Mouse (Mus musculus) adrenal gland (tissue): Measurements from ENCODE around the gene Clcn2.

Experiments
- intact Hi-C: fragments of 180-260 bp; cut with DNase I; formaldehyde crosslinking; loops from one replicate; pipeline ENCODE4 v1.15.1; 2025

Gene Clcn2

DNA sequence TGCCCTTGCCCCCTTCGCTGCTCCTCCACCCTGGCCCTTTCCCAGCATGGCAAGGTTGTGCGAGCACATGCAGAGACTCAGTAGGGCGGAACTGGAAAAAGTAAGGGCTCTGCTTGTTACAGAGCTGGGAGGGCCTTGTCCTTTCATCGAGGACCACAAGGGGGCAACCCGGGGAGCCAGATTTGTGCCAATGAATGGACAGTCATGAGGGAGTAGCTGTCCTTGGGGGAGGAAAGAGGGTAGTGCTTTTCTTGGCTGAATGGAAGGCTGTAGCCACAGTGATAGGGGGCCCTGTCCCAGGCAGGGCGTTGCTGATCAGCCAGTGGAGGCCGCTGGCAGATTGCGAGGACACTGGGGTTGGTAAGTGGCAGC is 15.0 kb downstream of the Clcn2 start:
- intact Hi-C loops: no loop called here

DNA sequence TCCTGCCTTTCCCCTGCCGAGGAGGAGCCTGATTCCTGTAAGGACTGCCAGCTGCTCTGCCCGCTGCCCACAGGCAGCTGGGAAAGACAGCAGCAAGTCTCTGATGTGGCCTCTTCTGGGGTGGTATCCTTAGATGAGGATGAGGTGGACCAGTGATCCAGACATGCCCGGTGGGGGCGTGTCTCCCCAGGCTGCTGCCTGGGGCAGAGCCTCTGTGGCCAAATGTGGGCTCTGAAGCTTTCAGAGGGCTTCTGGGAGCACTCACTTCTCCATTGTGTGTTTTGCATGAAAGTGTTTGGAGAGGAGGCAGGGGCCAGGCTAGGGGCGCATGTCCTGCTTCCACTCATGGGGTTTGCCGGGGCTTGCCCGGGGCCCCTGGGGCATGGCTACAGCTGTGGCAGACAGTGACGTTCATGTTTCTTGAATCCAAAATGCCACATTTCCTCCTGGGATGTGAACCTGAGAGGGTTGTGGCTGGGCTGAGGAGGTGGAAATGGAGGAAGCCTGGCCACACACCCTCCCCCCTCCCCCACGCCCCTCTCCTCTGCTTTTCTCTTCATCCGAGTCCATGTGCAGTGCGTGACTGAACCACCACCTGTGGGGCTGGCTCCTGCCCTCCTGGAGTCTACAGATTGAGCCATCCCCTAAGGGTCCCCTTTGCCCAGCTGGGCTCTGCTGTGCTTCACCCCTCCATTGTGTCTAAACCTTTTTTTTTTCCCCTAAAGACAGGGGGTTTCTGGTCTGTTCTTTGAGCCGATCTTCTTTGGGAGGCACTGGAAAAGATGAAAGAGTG is 15.6 kb downstream of the Clcn2 start:
- intact Hi-C loops: no loop called here

DNA sequence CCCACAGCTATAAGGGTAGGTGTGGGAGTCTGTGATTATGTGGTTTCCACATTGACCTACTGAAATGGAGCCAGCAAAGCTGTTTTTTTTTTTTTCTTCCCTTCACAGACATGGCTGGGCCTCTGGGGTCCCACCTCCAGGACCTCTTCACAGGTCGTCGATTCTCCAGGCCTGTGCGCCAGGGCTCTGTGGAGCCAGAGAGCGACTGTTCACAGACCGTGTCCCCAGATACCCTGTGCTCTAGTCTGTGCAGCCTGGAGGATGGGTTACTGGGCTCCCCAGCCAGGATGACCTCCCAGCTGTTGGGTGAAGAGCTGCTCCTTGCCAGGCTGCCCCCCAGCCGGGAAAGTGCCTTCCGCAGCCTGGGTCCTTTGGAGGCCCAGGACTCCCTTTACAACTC is 16.2 kb downstream of the Clcn2 start:
- intact Hi-C loops: no loop called here

DNA sequence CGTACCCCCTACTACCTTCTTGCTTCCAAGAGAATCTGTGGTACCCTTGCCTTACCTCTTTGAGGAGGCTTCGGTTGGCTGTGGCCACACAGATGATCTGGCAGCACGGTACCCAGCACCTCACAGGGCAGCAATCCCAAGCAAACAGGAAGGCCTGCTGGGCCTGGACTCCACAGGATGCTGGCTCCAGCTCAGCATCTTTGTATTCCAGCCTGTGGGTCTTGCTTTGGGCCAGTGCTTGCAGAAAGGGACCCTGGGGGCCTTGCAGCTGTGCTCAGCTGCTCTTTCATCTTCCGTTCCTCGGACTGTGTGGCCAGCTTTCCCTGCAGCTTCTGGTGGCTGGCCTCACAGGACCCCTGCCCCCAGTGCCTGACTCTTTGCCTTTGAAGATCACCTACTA is 17.5 kb downstream of the Clcn2 start:
- intact Hi-C loops: no loop called here

DNA sequence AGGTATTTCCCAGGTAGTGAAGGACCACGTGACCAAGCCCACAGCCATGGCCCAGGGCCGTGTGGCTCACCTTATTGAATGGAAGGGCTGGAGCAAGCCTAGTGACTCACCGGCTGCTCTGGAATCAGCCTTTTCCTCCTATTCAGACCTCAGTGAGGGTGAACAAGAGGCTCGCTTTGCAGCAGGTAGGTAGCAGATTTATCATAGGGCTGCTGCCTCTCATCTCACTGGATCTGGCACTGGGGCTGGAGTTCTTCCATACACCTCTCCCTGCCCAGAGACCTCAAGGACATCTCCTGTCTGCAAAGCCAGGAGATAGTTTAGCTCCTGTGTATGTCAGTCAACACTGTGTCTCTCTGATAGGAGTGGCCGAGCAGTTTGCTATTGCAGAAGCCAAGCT is 18.3 kb downstream of the Clcn2 start:
- intact Hi-C loops: no loop called here

DNA sequence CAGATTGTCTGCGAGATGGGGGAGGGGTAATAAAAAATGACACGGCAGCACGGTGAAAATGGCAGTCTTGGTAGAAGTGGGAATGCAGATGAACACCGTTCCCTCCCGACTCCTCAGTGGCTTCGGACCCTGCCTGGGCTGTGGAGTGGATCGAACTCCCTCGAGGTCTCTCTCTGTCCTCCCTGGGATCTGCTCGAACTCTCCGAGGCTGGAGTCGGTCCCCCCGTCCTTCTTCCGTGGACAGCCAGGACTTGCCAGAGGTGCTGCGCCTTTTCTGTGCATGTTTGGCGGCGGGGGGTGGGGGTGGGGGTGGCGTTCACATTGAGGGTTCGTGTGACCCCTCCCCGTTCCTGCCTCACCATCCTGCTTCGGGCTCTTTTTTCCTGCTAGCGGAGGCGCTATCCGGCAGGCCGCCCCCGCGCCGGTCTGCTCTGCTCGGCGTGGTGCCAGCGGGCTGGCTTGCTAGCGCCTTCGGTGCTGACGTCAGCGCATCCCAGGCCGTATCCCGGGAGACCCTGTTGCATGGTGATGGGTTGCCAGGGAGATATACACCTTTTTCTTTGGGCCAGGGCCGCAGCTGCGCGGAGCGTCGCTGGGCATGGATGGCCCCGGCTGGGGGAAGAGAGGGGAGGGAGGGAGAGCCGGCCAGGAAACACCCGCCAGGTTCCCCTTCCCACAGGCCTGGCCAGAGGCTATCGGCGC is 21.8 kb downstream of the Clcn2 start:
- intact Hi-C loops: no loop called here

DNA sequence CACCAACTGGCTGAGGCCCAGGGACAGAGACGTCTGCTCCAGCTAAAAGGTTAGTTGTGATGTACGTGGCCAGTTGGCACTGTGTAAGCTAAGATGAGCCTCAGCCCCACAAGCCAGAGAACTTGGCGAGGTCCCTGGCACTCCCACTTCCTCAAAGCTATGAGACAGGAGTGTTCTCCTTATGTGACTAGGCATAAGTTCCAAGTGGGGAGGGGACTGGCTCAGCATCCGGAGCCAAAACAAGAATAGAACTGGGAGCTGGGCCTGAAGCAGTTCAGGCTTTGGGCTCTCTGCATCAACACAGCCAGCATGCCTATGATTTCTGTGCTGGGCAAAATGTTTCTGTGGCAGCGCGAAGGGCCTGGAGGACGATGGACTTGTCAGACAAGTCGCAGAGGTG is 22.8 kb downstream of the Clcn2 start:
- intact Hi-C loops: no loop called here

DNA sequence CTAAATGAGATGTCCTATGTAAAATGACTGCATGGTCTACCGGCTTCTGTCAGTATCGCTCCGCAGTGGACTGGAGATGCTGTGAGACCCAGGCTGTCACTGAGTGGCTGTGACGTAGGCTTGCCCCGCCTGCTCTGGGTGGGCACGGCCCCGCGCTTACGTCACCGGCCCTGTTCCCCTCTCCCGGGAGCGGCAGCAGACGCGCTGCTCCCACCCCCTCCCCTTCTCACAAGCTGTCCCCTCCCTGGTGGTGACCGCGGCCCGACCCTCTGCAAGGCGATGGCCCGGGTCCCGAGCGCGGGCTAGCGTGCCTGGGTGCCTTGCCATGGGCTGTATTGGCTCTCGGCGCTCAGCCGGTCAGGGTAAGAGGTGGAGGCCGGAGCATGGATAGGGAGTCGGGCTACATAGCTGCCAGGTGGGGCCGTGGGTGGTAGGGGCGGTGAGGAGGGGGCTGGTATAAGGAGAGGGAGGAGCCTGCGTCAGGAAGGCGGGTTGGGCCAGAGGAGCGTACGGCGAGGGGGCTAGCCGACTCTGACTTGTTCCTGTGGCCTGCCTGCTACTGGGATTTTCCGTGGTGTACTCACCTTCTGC is 24.3 kb downstream of the Clcn2 start, which contains the start of gene Fam131a:
Gene Fam131a (plus strand): TSS at position 131 of the 591 bp plus-strand sequence.
- intact Hi-C loops: no loop called here

DNA sequence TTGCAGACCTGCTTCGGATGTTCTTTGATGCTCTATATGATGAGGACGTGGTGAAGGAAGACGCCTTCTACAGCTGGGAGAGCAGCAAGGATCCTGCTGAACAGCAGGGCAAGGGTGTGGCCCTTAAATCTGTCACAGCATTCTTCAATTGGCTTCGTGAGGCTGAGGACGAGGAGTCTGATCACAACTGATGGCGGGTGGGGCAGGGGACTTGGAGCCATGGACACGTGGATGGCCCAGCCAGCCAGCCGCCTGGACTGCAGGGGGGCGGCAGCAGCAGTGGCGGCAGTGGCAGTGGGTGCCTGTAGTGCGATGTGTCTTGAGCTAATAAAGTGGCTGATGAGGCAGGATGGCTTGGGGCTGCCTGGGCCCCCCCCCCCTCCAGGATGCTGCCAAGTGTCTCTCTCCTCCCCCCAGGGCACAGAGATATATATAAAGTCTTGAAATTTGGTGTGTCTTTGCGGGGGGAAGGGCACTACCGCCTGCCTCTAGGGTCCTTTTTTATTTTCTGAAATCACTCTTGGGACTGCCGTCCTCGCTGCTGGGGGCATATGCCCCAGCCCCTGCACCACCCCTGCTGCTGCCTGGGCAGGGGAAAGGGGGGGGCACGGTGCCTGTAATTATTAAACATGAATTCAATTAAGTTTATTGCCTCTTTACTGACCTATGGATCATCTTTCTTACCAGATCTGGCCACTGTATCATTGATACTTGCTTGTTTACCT is 25.1 kb downstream of the Clcn2 start:
- intact Hi-C loops: no loop called here

DNA sequence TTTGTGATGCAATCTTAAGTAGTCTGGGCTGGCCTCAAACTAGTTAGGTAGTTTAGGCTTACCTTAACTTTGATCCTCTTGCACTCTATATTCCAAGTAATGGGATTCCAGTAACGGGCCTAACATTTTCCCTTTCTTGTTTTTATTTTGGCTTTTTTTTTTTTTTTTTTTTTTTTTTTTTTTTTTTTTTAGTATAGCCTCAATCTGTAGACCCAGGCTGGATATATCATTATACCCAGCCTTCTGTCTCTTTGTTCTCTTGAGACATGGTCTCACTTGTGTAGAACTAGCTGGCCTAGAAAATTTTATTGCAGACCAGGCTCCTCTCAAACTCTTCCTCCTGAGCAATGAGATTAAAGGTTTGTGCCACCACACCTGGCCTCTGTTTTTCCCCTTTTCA is 25.9 kb downstream of the Clcn2 start:
- intact Hi-C loops: no loop called here

DNA sequence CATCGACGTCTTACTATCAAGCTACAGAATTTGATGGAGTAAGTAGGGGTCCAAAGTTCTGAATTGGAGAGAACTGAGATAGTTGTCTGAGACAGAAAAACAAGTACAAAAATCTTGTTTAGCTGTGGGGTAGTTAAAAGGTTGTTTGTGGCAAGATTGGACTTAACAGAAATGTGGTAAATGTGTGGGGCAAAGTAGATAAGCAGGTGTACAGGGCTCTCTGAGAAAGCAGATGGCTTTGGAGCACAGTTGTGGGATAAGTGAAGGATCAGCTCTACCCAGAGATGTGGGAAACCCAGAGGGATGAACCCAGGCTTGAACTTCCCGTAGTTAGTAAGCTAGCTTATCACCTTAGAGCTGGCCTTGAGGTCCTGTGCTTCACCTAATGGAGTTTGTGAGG is 26.8 kb downstream of the Clcn2 start:
- intact Hi-C loops: no loop called here

DNA sequence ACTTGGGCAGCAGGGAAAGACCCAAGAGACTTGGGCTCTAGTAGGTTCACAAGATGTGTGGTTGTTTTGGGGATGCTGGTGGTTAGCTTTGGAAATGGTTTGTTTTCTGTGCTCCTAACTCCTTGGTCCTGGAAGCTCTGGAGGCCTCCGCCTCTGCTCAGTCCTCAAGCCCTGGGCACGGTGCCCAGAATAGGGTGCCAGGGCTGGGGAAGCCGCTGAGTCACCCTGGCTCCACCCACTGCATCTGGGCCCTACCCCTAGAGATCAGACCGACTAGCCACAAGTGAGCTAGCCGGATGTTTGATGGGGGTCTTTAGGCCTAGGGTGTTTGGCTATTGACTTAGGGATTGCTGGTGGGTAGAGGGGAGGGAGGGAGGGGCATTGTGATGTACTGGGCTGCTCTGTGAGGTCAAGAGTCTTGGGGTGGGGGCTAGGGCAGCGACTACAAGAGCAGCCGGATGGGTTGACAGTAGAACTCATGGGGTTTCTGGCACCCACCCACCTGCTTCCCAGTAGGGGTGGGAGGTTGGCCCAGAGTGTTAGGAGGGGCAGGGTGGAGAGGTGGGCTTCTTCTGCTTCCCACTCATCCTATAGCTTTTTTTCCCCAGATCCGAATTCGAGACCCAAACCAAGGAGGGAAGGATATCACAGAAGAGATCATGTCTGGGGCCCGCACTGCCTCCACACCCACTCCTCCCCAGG is 39.4 kb downstream of the Clcn2 start:
- intact Hi-C loops: loop anchor here (5.0 to 10.0 kb wide), 2 partner anchors 34 to 143 kb away; partner anchors contain the start of gene Ap2m1

DNA sequence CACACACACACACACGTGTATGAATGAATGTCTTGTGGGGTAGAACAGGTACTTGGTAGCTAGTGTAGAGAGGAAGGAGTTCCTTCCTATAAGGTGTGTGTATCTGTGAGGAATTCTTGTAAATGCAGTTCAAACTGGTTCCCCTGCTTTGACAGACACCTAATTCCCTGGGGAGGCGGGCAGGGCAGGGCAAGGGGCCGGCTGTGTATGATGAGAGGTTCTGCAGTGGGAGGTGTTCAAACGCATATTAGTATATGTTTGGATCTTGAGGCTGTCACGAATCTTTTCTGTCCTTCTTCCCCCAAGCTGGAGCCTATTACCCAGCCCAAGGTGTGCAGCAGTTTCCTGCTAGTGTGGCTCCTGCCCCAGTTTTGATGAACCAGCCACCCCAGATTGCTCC is 40.2 kb downstream of the Clcn2 start:
- intact Hi-C loops: loop anchor here (5.0 to 10.0 kb wide), 2 partner anchors 35 to 143 kb away; partner anchors contain the start of gene Ap2m1

DNA sequence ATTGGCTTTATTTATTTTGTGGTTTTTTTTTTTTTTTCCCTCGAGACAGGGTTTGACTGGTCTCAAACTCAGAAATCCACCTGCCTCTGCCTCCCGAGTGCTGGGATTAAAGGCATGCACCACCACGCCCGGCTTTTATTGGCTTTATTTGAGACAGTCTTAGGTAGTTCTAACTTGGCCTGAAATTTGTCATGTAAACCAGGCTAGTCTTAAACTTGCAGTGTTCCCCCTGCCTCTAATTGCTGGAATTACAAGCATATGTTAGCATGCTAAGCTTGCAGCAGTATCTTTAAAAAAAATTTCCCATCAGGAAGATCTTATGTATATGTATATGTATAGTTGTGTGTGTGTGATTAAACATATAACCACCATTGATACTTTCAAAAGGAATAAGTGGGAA is 40.8 kb downstream of the Clcn2 start:
- intact Hi-C loops: loop anchor here (5.0 to 10.0 kb wide), 2 partner anchors 36 to 142 kb away; partner anchors contain the start of gene Ap2m1

DNA sequence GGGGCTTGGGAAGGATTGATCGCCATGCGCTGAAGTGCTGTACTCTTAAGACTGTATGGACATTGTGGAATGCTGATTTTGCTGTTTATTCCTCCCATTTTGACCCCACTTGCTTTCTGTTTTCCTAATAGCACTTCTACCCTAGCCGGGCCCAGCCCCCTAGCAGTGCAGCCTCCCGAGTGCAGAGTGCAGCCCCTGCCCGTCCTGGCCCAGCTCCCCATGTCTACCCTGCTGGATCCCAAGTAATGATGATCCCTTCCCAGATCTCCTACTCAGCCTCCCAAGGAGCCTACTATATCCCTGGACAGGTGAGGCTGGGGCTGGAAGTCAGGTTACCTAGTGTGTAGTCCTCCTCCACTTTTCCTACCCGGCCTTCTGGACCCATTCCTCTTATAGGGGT is 42.3 kb downstream of the Clcn2 start:
- intact Hi-C loops: loop anchor here (5.0 to 10.0 kb wide), 2 partner anchors 37 to 140 kb away; partner anchors contain the start of gene Ap2m1

DNA sequence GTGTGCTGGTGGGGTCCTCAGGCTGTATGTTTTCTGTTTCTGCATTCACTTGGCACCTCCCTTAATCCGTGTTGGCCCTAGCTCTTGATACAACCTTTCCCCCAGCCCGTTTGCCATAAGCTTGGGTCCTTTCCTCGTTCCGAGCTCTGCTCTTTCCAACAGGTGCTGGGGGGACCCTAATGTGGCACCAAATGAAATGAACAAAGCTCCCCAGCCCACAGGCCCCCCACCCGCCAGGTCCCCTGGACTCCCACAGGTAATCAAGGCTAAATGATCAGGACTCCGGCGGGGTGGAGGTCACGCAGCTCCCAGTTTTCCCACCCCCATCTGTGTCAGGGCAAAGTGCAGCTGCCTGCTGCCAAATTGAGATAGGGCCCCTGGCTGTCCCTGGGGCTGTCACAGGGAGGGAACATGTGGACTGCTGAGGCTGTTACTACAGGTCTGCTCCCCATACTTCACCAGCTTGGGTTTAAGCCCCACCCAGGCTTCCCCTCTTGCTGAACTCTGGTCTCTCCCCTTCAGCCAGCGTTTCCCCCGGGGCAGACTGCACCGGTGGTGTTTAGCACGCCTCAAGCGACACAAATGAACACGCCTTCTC is 43.7 kb downstream of the Clcn2 start:
- intact Hi-C loops: loop anchor here (10.0 kb wide), 1 partner anchor 139 kb away; the partner anchor contains the start of gene Ap2m1

DNA sequence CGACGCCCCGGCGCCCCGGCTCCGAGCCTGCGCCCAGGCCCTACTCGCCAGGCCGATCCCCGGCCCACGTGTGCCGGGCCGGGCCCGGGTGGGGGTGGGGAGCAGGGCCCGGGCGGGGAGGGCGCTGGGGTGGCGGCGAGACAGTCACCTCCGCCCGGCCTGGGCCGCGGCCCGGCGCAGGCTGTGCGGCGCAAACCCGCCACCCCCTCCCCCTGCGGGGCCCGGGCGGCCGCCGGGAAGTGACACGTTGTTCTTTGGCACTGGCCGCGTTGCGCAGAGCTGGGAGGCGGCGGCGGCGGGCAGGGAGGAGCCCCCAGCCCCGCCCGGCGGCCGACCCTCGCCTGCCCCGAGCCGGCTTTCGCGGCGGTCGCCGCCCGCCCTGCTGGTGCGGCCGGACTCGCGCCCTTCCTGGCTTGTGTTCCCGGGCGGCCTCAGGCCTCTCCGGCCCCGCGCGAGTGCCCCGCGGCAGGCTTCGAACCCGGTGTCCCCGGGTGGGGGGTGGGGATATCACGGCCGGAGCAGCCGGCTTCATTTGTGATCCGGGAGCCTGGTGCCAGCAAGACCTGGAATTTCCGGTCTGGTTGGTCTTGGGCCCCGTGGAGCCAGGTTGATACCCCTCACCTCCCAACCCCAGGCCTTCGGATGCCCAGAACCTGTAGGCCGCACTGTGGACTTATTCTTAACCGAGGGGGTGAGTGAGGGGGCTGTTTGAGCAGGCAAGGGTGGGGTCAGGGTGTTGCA is 44.4 kb downstream of the Clcn2 start:
- intact Hi-C loops: loop anchor here (10.0 kb wide), 1 partner anchor 138 kb away; the partner anchor contains the start of gene Ap2m1

DNA sequence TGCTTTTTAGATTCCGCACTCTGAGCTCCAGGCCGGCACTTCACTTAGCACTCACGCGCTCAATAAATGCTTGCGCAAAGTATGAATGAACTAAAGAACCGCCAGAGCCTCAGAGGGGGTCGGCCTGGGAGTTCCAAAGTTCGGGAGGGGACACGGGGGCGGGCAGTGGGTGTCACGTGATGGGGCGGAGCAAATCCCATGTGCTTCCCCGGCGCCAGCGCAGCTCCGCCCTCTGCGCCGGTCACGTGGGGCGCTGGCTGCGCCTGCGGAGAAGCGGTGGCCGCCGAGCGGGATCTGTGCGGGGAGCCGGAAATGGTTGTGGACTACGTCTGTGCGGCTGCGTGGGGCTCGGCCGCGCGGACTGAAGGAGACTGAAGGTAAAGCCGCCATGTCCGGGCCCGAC is 45.0 kb downstream of the Clcn2 start:
- intact Hi-C loops: loop anchor here (10.0 kb wide), 1 partner anchor 138 kb away; the partner anchor contains the start of gene Ap2m1

DNA sequence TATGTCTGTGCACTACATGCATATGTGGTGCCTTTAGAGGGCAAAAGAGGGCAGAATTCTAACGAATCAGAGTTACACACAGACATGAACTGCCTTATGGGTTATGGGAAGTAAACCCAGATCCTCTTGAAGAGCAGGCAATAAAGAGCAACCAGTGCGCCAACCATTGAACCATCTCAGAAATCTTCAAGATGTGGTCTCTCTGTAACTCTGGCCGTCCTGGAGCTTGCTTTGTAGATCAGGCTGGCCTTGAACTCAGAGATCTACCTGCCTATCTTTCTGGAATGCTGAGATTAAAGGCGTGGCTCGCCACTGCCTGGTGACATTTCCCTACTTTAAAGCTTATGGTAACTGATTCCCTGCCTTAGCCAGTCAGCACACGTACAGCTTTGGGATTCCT is 45.7 kb downstream of the Clcn2 start:
- intact Hi-C loops: loop anchor here (10.0 kb wide), 1 partner anchor 137 kb away; the partner anchor contains the start of gene Ap2m1
